Mouse (Mus musculus) heart, postnatal 25 days (tissue): ENCODE results near the gene Ccdc96. TPM values are rescaled to one million over a fixed set of nuclear protein-coding genes. Genes with fewer than 3 reads are reported as not detected.

Experiments used
- DNase-seq: peaks from one replicate; pipeline ENCODE4 v3.0.0; 2022; ENCODE audit warnings: low spot score
- intact Hi-C: fragments of 180-260 bp; cut with DNase I; formaldehyde crosslinking; loops from one replicate; pipeline ENCODE4 v1.15.1; 2025
- total RNA-seq, 2 experiments: library from RNA; stranded (reverse); gene quantifications; 2 replicates each; pipeline ENCODE4 v1.2.3; 2021

The Ccdc96 gene
- total RNA-seq, 2 experiments from 2014 or later, result 0.18 to 0.22 TPM

- DNase-seq, result no peak
- intact Hi-C loops, result no loop called here
These were observed 13.2 kb upstream of the Ccdc96 start for GRCm38 (mm10) chr5:36471206-36471605.

GRCm38 (mm10) chr5:36472876-36473655, 11.3 kb upstream of the Ccdc96 start:
- intact Hi-C loops, result no loop called here
- no peak for DNase-seq

DNA sequence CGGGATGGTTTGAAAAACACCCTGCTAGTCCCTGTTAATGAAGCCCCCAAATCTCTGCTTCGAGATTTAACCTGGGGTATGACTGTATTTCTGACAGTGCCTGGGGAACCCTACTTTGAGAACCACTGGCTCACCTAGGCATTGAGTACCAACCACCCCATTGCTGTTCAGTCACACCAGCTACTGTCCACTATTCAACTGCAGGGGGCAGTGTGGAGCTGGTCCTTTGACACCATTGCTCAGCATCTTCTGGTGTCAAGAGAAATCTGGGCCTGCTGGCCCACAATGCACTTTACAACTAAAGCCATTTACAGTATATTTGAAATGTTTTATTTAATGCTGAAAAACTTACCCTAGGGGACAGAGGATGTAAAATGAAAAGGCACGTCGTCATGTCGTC, 10.1 kb upstream of the Ccdc96 start:
- intact Hi-C loops, result no loop called here

GRCm38 (mm10) chr5:36477486-36477885, 6.9 kb upstream of the Ccdc96 start:
- no peak for DNase-seq
- intact Hi-C loops, result no loop called here

More for the DNA sequence above, 10.1 kb upstream of the Ccdc96 start:
- peak; percentile 25 for DNase-seq

- no peak for DNase-seq
- intact Hi-C loops, result no loop called here
These were observed 5.6 kb upstream of the Ccdc96 start for GRCm38 (mm10) chr5:36478540-36479420.

DNA sequence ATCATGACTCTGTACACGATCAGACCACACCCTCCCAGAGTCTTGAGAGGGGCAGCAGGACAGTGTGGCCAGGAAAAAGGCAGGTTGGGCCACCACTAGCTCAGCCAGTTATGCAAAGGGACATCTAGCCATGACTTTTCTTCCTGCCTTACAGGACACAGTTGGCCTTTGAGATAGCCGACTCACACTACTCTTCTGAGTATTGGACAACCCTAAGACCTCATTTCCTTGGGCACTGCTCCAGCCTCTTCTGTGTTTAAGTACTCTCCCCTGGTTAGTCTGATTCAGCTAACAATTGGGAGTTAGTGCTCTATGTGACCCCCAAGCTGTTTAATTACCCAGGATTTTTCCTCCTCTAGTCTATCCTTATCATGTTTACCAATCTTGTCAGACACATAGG, 4.7 kb upstream of the Ccdc96 start:
- DNase-seq, result no peak
- intact Hi-C loops, result no loop called here

GRCm38 (mm10) chr5:36480398-36480797, 4.0 kb upstream of the Ccdc96 start:
- DNase-seq, result no peak
- intact Hi-C loops, result no loop called here

GRCm38 (mm10) chr5:36481114-36481513, 3.3 kb upstream of the Ccdc96 start:
- no peak for DNase-seq
- intact Hi-C loops, result no loop called here

GRCm38 (mm10) chr5:36483203-36484101, 936 bp upstream of the Ccdc96 start:
- peak; percentile 22 for DNase-seq
- intact Hi-C loops, result loop anchor here (2.0 kb wide), 1 partner anchor 19 kb away; the partner anchor contains the start of gene Grpel1

DNA sequence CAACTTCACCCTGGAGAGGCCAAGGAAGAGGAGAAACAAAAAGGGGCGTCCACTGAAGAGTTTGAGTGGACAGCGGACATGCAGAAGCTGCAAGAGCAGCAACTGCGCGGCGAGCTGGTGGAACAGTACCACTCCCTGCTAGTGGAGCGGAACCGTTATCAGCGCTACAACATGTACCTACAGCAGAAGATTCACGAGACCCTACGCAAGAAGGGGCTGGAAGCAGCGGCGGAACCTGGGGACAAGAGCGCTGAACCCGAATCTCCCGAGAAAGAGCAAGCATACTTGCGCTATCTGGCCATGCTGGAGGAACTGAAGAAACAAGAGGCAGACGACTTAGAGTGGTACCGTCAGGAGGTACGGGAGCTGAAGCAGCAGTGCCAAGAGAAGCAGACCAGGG, 918 bp downstream of the Ccdc96 start:
- intact Hi-C loops, result no loop called here
- no peak for DNase-seq

DNA sequence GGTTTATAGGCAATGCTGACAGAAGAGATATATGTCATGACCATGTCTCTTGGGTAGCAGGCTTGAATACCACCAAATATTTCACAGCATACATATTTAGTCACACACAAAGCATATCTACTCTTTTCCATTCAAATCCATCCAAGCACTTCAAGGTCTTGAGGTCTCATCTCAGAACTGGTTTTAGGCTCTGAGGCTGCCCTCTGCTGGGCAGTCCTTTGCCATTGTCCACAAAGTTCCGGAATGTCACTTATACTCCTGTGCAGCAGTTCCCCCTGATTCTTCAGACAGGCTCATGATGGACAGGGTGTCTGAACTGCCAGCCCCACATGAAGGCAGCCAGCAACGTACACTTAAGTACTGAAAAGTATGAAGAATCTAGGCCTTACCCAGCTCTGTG, 4.8 kb downstream of the Ccdc96 start:
- no peak for DNase-seq
- intact Hi-C loops, result no loop called here

DNA sequence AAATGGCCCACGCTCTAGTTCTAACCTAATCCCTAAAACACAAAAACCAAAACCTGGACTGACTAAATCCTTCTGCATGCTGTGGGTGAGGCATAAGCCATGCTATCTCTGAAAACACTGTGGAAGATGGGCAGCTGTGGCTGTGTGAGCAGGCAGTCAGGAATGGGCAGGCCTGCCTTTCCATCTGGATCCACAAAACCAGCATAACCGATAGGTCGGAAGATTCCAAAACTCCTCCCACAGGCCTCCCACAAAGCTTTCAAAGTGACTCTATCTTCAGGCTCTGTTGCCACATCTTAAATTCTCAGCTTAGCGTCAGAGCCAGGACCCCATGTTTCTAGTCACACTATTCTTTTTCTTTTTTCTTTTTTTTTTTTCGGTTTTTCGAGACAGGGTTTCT, 9.5 kb downstream of the Ccdc96 start:
- DNase-seq, result no peak
- intact Hi-C loops, result no loop called here

DNA sequence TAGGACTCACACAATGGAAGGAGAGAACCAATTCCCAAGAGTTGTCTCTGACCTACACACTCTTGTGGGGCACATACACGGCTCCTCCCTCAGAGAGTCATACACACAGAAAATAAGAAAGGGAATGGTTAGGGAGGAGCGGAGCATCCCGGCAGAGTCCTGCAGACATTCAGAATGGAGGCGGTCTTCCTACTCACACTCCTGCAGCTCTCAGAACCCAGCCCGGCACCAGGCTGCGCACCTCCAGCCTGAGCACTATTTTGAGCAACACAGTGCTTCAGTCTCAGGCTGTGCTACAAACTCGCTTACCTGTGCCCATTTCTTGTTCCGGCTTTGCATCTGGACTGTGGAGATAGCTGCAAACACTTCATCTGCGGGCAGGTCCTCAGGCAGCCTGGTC, 10.3 kb downstream of the Ccdc96 start:
- DNase-seq, result no peak
- intact Hi-C loops, result no loop called here

DNA sequence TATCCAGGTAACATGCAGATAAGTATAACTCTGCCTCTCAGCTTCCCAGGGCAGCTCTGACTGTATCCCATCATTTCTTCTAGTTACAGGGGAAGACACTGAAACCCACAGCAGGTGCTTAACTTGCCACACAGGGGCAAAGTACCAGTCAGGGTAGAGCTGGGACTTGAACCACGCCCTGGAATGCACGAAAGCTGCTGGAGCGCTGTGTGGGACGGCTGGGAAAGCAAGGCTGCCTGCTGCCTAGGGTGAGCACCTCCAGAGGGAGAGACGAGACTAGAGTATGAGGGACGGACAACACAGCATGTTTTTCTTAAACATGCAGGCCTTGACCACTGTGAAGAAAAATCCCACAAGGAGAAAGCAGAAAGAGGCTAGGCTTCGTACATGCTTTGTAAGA, 20.8 kb downstream of the Ccdc96 start:
- intact Hi-C loops, result no loop called here

DNA sequence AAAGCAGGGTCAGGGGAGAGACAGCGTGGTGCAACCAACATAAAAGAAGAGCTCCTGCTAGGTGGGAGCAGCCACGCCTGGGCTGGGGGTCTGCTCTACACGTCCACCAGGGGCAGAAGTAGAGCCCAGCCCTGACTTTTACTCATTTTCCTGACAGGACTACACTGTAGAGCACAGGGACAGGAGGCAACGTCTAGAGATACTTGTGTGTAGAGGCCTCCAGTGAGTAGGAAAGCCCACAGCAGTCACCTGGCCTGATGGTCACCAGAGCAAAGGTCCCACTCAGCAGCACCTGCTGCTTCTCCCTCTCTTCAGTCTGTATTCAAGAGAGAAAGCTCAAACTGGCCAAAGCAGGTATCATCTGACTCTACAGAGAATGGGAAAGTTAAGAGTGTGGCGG, 21.3 kb downstream of the Ccdc96 start:
- DNase-seq, result no peak
- intact Hi-C loops, result no loop called here

More for the DNA sequence above, 20.8 kb downstream of the Ccdc96 start:
- DNase-seq, result no peak

GRCm38 (mm10) chr5:36508351-36508750, 24.0 kb downstream of the Ccdc96 start:
- no peak for DNase-seq
- intact Hi-C loops, result no loop called here

GRCm38 (mm10) chr5:36510956-36511355, 26.6 kb downstream of the Ccdc96 start:
- no peak for DNase-seq
- intact Hi-C loops, result no loop called here

- DNase-seq, result no peak
These were observed 30.7 kb downstream of the Ccdc96 start for GRCm38 (mm10) chr5:36515126-36515525.

DNA sequence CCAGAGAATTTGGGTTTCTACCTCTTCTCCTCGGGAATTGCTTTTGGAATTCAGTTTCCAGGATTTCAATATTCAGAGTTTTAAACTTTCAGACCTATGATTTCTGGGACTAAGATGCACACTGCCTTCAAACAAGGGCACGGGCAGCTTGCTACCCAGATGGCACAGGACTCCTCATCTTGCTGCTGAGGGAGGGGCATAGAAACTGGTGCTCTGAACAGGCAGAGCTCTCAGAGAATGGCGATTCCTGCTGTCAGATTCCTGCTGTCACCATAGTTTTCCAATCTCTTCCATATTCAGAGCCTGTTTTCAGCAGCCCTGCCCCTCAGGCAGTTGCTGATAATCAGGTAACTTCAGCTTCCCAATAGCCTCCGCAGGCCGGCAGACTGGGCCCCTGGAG, 31.2 kb downstream of the Ccdc96 start:
- DNase-seq, result no peak

More at GRCm38 (mm10) chr5:36515126-36515525, 30.7 kb downstream of the Ccdc96 start:
- intact Hi-C loops, result no loop called here

GRCm38 (mm10) chr5:36517596-36517995, 33.2 kb downstream of the Ccdc96 start:
- intact Hi-C loops, result no loop called here
- no peak for DNase-seq

More for the DNA sequence above, 31.2 kb downstream of the Ccdc96 start:
- intact Hi-C loops, result no loop called here
